Mouse (Mus musculus) megakaryocyte, embryonic 14.5 days (primary cell): ENCODE measurements around the gene Pitpnc1.

Experiments used
- FLI1 ChIP-seq: IDR thresholded peaks from 2 replicates; pipeline ENCODE4 v1.6.1; 2012; ENCODE audit warnings: low read length, inconsistent platforms, mixed read lengths
- GATA1 ChIP-seq: IDR thresholded peaks from 3 replicates; pipeline ENCODE4 v1.6.1; 2012; ENCODE audit warnings: mixed read lengths, low read length, inconsistent platforms, borderline replicate concordance

DNA sequence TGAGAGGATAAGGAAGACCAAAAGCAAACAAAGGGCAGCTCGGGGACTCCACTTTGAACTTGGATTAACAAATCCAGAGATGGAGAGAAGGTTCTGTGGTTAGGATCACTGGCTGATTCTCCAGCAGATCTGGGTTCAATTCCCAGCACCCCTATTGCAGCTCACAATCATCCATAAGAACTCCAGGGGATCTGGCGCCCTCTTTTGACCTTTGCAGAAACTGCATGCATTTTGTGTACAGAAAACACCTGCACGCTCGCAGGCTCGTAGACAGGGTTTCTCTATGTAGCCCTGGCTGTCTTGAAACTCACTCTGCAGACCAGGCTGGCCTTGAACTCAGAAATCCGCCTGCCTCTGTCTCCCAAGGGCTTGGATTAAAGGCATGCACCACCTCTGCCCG is 219.0 kb downstream of the Pitpnc1 start:
- TF ChIP-seq GATA1 (no peak), FLI1 (no peak)
